Mouse (Mus musculus) cerebellum, postnatal 4 days (tissue): ENCODE data around the gene Spc24.
A peak's percentile ranks its signal among the peaks of the same experiment; 100 is the strongest.

Experiments used
- DNase-seq, 2 experiments: peaks; one replicate each; pipeline ENCODE4 v3.0.0; 2022; ENCODE audit warnings: low spot score in 2 of 2, mixed read lengths in 1 of 2

The Spc24 gene

DNA sequence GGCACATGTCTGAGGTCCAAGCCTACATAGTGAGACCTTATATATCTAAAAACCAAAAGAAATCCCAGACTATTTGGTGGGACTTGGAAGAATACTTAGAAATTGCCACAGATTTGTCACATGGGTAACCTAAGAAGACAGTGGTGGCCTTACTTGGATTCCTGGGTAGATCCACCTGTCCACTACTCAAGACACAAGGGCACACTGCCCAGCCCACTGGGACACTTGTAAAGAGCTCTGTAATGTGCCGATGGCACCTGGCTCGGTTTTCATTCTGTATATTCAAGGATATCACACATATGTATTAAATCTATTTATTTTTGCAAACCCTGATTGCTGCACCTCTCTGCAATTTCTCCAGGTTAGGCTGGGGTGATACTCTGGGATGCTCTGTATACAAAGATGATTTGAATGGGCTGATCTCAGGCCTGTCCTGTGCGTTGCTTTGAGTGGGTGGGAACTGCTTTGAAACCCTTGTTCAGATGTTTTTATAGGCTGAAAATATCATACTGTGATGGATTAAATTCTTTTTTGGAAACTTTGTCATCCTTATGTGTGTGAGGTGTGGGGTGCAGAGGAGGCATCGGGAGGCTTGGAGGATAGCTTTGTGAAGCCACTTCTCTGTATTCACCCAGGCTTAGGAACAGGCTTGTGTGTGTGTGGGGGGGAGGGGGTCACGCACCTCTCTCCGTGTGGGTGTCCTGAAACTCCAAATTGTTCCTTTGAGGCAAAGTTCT, 10.6 kb downstream of the Spc24 start:
- no peak for DNase-seq

DNA sequence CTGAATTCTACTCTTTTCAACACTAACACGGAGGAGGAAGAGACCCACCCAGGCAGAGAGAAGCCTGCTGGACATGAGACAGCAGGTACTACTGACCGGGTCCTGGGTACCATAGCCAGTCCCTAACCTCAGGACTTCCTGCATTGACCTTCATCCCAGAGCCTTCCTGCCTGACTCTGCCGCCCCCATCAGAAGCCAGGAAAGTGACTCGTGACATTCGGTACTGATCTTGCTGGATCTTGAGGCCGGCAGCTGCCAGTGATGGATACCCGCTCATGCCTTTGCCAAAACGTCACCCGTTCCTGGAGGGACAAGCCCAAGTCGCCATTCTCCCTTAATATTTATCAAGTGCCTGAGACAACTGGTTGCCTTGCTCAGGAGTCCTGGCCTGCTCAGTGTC, 11.6 kb downstream of the Spc24 start:
- no peak for DNase-seq

DNA sequence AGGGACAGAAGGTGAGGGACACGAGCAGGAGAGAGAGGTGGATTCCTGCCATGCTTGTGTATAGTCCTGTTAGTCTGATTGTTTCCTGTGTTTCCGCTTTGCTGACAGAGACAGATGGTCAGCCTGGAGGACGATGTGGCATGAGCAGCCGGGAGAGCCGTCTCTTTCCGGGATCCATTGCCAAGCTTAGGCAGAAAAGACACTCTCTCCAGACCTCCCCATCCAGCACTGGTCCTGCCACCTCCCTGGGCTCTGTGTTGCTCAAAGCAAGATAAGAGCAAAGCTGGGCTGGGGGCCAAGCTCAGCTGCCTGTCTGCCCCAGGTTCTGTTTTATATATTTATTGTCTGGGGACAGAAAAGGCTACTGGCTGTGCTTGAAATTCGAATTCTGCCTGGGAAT, 12.1 kb downstream of the Spc24 start:
- peak in 1 of 2 experiments; percentile 65 for DNase-seq

DNA sequence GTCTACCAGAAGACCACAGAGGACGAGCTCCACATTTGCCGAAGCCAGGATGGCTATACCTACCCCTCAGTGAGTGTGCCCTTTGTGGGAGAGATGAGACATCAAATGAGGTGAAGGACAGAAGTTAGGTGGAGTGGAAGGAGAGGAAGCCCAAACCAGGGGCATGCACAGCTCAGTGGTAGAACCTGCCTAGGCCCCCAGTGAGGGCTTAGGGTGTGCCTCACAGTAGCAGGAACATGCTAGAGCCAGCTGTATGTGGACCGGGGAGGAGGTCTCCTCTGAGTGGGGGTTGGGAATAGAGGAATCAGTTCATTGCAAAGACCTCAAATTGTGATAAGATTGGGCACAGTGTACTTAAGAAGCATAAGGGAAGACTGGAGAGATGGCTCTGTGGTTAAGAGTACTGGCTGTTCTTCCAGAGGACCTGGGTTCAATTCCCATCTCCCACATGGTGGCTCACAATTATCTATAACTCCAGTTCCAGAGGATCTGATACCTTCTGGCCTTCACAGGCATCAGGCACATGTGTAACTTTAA, 12.8 kb downstream of the Spc24 start:
- no peak for DNase-seq

DNA sequence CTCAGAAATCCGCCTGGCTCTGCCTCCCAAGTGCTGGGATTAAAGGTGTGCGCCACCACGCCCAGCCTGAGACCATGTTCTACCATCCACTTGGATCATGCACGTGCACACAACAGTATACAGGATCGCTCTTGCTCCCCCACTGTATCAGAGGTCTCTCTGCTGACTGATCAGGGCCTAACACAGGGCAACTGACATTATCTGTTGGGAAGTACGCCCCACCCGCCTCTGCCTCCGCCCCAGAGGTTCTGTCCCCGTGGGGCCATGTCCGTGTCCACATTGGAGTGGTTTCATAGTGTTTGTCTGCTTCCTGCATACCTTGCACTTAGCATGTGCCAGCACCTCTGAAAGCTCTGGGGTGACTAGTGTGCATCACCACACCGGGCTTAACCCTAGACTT, 18.6 kb downstream of the Spc24 start:
- DNase-seq, result no peak

DNA sequence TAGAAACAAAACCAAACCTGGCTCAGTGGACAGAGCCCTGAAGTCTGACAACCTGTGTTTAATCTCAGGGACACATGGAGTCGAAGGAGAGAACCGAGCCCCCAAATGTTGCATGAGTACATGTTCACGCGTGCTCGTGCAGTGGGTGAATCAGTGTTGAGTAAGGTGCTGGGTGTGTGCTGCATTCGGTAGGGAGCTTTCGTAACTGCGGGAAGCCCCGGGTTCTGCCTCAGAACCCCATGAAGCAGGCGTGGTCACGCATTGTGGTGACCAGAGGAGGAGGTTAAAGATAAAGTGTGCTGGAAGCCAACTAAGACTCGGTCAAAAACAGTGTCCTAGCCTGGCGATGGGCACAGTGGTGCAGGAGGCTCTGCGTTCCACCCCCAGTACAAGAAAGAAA, 19.7 kb downstream of the Spc24 start:
- DNase-seq, result no peak

DNA sequence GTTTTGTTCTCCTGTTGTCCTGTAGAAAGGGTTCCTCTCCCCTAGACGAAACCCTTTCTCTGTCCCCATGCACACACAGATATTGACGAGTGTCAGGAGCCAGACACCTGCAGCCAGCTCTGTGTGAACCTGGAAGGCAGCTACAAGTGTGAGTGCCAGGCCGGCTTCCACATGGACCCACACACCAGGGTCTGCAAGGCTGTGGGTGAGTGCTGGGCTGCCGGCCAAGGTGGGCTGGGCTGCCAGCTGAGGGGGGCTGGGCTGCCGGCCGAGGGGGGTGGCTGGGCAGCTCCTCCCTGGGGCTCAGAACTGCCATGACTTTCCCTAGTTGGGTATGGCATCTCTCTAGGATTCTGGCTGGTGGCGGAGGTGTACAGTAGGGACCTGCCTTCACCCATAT, 21.3 kb downstream of the Spc24 start:
- DNase-seq, result no peak

DNA sequence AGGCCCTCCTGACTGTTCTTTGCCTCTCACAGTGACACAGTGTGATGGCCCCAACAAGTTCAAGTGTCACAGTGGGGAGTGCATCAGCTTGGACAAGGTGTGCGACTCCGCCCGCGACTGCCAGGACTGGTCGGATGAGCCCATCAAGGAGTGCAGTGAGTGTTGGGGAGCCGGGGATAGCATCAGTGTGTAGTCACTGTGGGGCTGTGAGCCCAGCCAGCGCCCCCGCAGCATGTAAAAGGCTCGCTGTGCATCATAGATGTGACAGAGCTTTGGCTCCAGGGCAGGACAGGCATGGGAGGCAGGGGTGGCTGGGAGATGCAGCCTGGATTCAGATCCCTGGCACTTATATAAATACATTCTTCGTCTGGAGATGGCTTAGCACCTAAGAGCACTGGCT, 22.9 kb downstream of the Spc24 start:
- no peak for DNase-seq

DNA sequence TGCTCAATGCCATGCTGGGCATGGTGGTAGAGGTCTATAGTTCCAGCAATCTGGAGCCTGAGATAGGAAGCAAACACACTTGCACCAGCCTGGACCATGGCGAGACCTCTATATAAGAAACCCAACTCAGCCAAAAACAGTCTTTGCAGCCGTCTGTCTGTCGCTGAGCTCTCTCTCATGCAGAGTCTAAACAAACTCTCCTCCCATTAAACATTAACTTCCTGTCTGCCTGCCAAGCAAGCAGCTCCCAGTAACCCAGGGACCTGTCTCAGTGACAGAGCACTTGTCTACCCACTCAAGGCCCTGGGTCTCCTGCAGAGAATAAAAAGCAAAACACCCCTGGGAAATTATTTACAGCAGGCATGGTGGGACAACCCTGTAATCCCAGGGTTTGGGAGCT, 23.5 kb downstream of the Spc24 start:
- DNase-seq, result no peak

DNA sequence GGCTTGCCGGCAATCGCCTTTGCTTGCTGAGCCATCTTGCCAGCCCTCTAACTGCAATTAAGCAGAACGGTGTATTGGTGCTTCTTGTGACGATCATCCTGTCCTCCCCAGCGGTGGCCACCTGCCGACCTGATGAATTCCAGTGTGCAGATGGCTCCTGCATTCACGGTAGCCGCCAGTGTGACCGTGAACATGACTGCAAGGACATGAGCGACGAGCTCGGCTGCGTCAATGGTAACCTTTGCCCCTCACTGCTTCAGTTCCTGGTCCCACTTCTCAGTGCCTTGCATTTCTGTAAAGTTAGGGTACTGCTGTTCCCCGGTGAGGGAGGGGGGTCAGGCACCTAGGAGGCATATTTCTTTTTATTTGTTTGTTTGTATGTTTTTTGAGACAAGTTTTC, 25.0 kb downstream of the Spc24 start:
- no peak for DNase-seq

DNA sequence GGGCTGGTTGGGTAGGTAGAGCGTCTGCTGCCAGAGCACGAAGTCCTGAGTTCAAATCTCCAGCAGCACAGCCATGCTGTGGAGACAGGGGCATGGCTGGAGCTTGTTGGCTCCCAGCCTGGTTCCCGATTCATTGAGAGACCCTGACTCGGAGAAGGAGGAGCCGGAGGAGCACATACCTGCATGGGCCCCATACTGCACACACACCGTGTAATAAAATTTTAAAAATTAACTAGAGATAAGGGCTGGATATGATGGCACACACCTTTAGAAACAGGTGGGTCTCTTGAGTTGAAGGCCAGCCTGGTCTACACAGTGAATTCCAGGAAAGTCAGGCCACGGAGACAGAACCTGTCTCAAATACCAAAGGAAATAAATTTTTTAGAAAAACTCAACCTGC, 26.1 kb downstream of the Spc24 start:
- no peak for DNase-seq

DNA sequence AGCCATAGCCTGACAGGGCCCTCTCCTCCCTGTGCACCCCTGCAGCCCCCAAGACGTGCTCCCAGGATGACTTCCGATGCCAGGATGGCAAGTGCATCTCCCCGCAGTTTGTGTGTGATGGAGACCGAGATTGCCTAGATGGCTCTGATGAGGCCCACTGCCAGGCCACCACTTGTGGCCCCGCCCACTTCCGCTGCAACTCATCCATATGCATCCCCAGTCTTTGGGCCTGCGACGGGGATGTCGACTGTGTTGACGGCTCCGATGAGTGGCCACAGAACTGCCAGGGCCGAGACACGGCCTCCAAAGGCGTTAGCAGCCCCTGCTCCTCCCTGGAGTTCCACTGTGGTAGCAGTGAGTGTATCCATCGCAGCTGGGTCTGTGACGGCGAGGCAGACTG, 26.7 kb downstream of the Spc24 start:
- no peak for DNase-seq

DNA sequence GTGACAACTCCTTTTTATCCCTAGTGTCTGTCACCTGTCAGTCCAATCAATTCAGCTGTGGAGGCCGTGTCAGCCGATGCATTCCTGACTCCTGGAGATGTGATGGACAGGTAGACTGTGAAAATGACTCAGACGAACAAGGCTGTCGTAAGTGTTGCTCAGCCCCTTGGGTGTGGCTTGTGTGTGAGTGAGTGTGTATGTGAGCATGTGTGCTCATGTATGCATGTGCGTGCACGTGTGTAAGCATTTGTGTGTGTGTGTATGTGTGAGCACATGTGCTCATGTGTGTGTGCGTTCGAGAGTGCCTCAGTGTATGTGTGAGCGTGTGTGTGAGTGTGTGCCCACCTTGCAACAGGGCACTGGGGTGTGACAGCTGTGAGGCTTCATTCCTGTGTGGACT, 27.8 kb downstream of the Spc24 start:
- no peak for DNase-seq

DNA sequence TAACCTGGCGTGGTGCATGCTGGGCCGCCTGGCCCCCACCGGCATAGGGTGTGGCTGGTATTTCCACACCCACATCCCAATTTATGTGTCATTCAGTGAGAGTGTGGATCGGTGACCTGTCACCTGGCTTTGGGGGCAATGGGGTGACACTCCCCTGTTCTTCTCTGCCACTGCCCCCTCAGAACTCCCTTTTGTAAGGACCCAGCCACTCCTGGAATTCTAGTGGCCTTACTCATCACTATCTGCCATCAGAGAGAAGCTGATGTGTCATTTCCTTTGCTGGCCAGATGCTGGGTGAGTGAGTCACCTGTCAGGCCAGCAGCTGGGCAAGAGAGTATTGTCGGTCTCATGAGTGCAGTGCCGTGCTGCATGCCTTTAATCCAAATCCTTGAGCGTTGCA, 30.8 kb downstream of the Spc24 start:
- DNase-seq, result no peak

DNA sequence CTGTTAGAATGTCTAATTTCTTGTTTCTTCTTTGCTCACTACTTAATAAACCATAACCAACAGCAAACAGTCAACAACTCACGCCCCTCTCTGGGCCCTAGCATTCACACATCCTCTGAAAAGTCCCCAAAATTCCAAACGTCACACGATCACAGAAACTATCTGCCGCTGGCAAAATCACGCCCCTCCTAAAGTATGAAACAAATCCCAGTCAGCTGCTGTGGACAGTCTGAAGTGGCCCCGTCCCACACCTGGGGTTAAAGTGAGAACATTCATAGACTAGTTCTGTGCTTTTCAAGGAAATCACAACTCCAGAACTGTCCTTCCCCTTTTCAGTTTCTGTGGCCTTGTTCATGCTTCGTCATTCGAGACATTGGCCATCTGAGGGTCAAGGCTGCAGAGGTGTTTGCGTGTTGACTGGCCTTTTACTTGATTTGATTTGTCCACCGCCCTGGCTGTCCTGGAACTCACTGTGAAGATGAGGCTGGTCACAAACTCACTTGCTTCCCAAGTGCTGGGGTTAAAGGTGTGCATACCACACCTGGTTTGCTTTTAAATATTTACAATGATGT, 31.8 kb downstream of the Spc24 start:
- no peak for DNase-seq

DNA sequence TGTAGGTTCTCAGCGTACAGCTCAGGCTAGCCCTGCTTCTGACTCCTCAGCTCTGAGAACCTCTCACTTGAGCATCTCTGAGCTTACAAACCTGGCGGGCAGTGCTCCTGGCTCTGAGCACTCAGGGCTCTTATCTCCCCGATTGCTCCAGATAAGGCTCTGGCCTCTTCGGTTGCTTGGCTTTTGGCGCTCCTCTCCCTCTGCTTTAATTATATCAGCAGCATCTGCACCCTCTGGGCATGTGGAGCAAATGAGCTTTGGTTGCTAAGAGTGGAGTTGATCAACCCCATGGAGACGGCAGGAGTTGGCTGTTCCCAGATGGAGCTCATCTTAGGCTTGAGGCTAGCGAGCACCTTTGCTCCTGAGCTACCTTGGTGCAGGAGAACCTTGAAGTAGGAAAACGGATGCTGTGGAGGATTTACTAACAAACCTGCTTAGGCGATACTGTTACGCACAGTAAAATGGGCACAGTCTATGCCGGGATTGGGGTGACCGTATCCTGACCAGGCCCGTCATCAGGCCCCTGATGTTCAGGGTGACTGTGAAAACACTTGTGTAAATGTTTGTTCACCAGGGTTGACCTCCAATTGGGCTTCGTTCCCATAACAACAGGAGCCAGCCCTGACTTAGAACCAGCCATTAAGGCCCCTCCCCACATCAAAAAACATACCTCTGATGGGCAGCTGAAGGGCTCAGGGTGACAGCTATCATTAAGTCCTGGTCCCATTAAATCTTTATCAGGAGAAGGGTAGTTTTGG, 33.7 kb downstream of the Spc24 start:
- no peak for DNase-seq

DNA sequence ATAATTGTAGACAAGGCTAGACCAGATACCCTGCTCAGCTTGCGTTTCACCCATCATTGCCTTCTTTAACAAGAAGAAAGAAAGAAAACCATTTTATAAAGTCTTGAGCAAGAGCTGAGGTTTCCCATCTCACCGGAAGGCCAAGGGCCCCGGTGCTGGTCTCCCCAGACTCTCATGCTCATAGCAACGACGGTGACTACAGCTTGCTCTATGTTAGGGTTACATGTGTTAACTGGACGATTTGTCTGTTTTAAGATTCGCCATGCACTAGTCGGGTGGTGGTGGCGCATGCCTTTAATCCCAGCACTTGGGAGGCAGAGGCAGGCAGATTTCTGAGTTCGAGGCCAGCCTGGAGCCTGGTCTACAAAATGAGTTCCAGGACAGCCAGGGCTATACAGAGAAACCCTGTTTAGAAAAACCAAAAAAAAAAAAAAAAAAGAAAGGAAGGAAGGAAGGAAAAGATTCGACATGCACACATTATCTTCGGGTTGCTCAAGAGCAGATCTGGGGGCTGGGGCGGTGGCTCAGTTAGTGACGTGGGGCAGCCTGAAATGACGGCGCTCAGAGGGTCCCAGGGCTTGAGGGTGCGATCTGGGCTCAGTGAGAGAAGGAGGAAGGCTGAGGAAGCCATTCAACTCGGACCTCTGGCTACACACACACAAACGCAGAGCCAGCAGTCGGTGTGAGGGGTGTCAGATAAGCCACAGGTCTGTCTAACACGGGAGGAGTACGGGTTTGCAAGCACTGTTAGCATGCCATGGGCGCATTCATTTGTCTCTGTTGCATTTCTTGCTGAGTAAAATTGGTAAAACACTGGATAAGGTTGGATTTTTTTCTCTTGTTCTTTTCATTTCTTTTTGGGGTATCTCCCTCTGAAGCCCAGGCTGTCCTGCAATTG, 34.6 kb downstream of the Spc24 start:
- no peak for DNase-seq

DNA sequence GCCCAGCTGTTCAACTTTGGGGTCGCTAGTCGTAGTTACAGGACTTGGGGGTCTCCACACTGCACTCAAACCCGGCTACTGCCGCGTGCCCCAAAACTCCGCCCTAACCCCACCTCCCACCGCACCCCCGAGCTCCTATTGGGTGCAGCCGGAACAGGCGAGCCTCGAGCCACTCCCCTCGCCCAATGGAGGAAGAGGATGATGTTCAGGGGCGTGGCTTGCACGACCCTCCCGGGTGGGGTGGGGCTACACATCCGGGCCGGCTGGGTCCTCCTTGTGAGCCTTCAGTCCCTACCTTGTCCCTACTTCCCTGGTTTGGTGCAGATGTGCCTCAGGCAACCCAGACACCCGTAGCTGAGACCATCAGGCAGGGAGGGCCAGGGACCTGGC, 36.0 kb downstream of the Spc24 start:
- peak; percentile 81 to 88 for DNase-seq

DNA sequence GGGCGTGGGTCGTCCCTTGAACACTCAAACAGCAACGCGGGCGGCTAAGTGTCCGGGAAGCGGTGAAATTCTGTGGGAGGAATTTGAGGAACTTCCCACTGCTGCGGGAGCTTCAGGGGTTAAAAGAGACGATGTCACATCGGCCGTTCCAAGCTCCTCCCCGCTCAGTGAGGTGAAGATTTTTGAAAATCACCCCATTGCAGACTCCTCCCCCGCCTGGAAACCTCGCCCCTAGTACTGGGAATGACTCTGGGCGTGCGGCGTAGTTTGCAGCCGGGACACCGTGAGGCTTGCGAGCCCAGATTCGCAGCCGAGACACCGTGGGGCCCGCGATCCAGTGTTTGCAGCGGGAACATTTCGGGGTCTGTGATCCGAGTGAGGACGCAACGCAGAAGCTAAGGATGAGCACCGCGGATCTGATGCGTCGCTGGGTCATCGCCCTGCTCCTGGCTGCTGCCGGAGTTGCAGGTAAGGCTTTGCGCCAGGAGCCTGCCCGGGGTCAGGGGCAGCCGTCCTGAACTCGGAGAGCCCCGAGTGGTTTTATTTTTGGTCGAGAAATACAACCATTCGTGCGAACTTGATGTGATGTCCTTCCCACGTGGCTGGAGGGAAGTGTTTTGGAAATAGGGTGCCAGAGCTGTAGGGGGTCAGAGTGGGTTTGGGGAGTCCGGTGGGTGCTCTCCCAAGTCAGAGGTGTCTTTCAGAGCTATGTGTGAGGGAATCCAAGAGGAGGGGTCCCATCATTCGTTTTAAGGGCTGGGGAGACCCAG, 36.5 kb downstream of the Spc24 start, which contains the start of gene Ldlr:
Gene Ldlr (plus strand): TSS at position 107 of the 770 bp plus-strand sequence.
- DNase-seq, result peak; percentile 47 to 78

DNA sequence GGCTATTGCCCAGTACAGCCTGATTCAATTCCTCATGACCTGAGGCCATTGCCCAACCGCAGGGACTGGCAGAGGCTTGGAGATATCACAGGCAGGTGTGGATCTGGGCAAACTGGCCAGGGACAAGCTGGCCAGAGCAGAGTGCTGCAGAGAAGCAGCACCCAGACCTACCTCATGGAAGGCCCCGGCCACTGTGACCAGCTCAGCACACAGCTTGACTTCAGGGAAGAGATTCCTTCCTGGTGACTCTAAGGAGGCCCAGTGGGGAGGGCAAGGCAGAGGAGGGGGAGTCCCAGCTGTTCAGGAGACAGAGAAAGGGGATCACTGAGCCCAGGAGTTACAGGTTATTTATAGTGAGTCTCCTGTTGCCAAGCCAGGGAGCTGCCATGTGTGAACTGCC, 39.1 kb downstream of the Spc24 start:
- no peak for DNase-seq

DNA sequence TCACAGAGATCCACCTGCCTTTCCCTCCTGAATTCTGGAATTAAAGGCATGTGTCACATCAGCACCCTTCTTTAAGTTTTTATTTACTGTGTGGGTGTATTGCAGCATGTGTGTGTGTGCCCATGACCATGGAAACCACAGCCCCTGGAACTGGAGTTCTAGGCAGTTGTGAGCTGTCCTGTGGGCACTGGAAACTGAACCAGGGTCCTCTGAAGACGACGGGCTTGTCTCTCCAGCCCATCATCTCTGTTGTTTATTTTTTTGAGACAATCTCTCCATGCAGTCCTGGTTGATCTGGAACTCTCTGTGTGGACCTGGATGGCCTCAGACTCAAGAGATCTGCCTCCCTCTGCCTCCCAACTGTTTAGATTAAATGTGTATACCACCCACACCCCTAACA, 43.1 kb downstream of the Spc24 start:
- DNase-seq, result no peak
